Mouse (Mus musculus) v-Abl transformed pro-B cells (cell line): ENCODE results near the gene Cic.

ENCODE experiments used
- in situ Hi-C, 2 experiments: fragments of 400-800 bp; cut with MboI; formaldehyde crosslinking; loops; one replicate each; pipeline ENCODE4 v1.15.1; 2025; ENCODE audit not compliant: unreplicated experiment in 2 of 2

The Cic gene

GRCm38 (mm10) chr7:25267301-25267750 lies at the start of gene Cic:
Gene Cic, plus strand, starts transcription at chr7:25267704.
- in situ Hi-C loops = no loop called here

- in situ Hi-C loops = no loop called here
Observed at GRCm38 (mm10) chr7:25218705-25219415, 48.6 kb upstream of the Cic start.

- in situ Hi-C loops = no loop called here
Observed at GRCm38 (mm10) chr7:25219416-25219750, 48.1 kb upstream of the Cic start.

GRCm38 (mm10) chr7:25219756-25220456 lies 47.6 kb upstream of the Cic start:
- in situ Hi-C loops = no loop called here

GRCm38 (mm10) chr7:25220457-25221101 lies 46.9 kb upstream of the Cic start, which contains the start of gene Dedd2:
Gene Dedd2, minus strand, starts transcription at chr7:25220615.
- in situ Hi-C loops = no loop called here

GRCm38 (mm10) chr7:25221102-25221883 lies 46.2 kb upstream of the Cic start, which contains the start of gene Zfp526:
Gene Zfp526, plus strand, starts transcription at chr7:25221425.
- in situ Hi-C loops = no loop called here

- in situ Hi-C loops = no loop called here
Observed at GRCm38 (mm10) chr7:25222275-25222967, 45.1 kb upstream of the Cic start.

- in situ Hi-C loops = no loop called here
Observed at GRCm38 (mm10) chr7:25227523-25228300, 39.8 kb upstream of the Cic start.

GRCm38 (mm10) chr7:25230690-25231285 lies 36.7 kb upstream of the Cic start:
- in situ Hi-C loops = no loop called here

- in situ Hi-C loops = no loop called here
Observed at GRCm38 (mm10) chr7:25232101-25232648, 35.3 kb upstream of the Cic start.

- in situ Hi-C loops = no loop called here
Observed at GRCm38 (mm10) chr7:25233061-25233460, 34.4 kb upstream of the Cic start.

GRCm38 (mm10) chr7:25235526-25235925 lies 32.0 kb upstream of the Cic start:
- in situ Hi-C loops = loop anchor here in 1 of 2 experiments (5.0 kb wide), 2 partner anchors 42 to 48 kb away; no protein-coding TSS in a partner anchor

- in situ Hi-C loops = loop anchor here in 1 of 2 experiments (5.0 kb wide), 2 partner anchors 40 to 50 kb away; no protein-coding TSS in a partner anchor
Observed at GRCm38 (mm10) chr7:25237249-25238014, 30.1 kb upstream of the Cic start, which contains the start of gene Gsk3a. Gene Gsk3a, minus strand, starts transcription at chr7:25237851.

- in situ Hi-C loops = loop anchor here in 1 of 2 experiments (5.0 kb wide), 2 partner anchors 39 to 51 kb away; no protein-coding TSS in a partner anchor
Observed at GRCm38 (mm10) chr7:25238015-25238706, 29.3 kb upstream of the Cic start.

GRCm38 (mm10) chr7:25238829-25239623 lies 28.5 kb upstream of the Cic start:
- in situ Hi-C loops = loop anchor here in 1 of 2 experiments (5.0 kb wide), 2 partner anchors 38 to 52 kb away; no protein-coding TSS in a partner anchor

- in situ Hi-C loops = loop anchor here (5.0 kb wide), 2 partner anchors 37 to 77 kb away; partner anchors contain the start of gene Megf8 (in 2 of the 2)
Observed at GRCm38 (mm10) chr7:25240631-25241030, 26.9 kb upstream of the Cic start.
